Mouse (Mus musculus) kidney, embryonic 14.5 days (tissue): ENCODE results near the gene Rpp30. TPM values are rescaled to one million over a fixed set of nuclear protein-coding genes. Genes with fewer than 3 reads are reported as not detected.

Source experiments
- ATAC-seq: fragments of 200-750 bp; cut with Nextera tagmentation; 2 replicates; pipeline ENCODE4 v1.8.0; 2017; ENCODE audit warnings: moderate number of reproducible peaks, mild to moderate bottlenecking, moderate TSS enrichment, moderate library complexity; ENCODE audit not compliant: low FRiP score, low TSS enrichment
- H3K27ac ChIP-seq: fragments of 300-500 bp; sonication (generic); 2 replicates; pipeline ENCODE4 v1.5.1; 2014; ENCODE audit warnings: low read depth, mild to moderate bottlenecking, low read length, moderate library complexity, mixed read lengths
- H3K27me3 ChIP-seq: fragments of 300-500 bp; sonication (generic); 2 replicates; pipeline ENCODE4 v1.6.1; 2014; ENCODE audit warnings: mild to moderate bottlenecking, low read length; ENCODE audit not compliant: control insufficient read depth, insufficient read depth
- H3K36me3 ChIP-seq: fragments of 300-500 bp; sonication (generic); 2 replicates; pipeline ENCODE4 v1.6.1; 2014; ENCODE audit warnings: low read length, mixed read lengths; ENCODE audit not compliant: control insufficient read depth, insufficient read depth
- H3K4me1 ChIP-seq: fragments of 300-500 bp; sonication (generic); 2 replicates; pipeline ENCODE4 v1.6.1; 2014; ENCODE audit warnings: low read length, mixed read lengths; ENCODE audit not compliant: control insufficient read depth, insufficient read depth
- H3K4me2 ChIP-seq: fragments of 300-500 bp; sonication (generic); replicated peaks from 2 replicates; pipeline ENCODE4 v1.6.1; 2014; ENCODE audit warnings: low read depth, mild to moderate bottlenecking, low read length
- H3K4me3 ChIP-seq: fragments of 300-500 bp; sonication (generic); 2 replicates; pipeline ENCODE4 v1.5.1; 2014; ENCODE audit warnings: mild to moderate bottlenecking, low read length
- H3K9ac ChIP-seq: fragments of 300-500 bp; sonication (generic); 2 replicates; pipeline ENCODE4 v1.6.1; 2014; ENCODE audit warnings: low read depth, mild to moderate bottlenecking, low read length, moderate library complexity
- H3K9me3 ChIP-seq: fragments of 300-500 bp; sonication (generic); 2 replicates; pipeline ENCODE4 v1.6.1; 2016; ENCODE audit warnings: low read length; ENCODE audit not compliant: control insufficient read depth
- WGBS: fragments of 180-500 bp; shearing (Covaris S2); extraction: QIAGEN DNeasy Blood & Tissue Kit; methylation state at CpG from one replicate; pipeline ENCODE4 v1.1.7; 2014; 5-methylcytosine and 5-hydroxymethylcytosine counted together
- polyA plus RNA-seq: library from polyadenylated mRNA; unstranded; fragments of >200 nt; fragmentation: Nextera tagmentation; extraction: Ambion mirVana; gene quantifications from 2 replicates; pipeline ENCODE4 v1.2.1, GENCODE M21; 2014

The Rpp30 gene
- 89.3 and 104 TPM in 2 replicates for polyA plus RNA-seq

- Histone ChIP-seq H3K4me1 (peaks cover 3% of the 10 kb centered on the region; the same call in 1 of the 2 replicates), H3K4me3 (peak within 1 kb of the TSS; percentile 90), H3K9me3 (no peaks in the 10 kb centered on the region), H3K36me3 (peaks cover 10% of the 10 kb centered on the region; the same call in 1 of the 2 replicates), H3K4me2 (peak within 1 kb of the TSS; percentile 77), H3K9ac (peak within 1 kb of the TSS; percentile 81), H3K27me3 (0 out of 2 replicates have a peak, but pooled peaks cover 3% of the 10 kb centered on the region), H3K27ac (peak within 1 kb of the TSS; percentile 61; the same call in 1 of the 2 replicates)
- peak; percentile 95 for ATAC-seq
- 2% methylated on average over 34 of the region's 34 CpGs for WGBS
These were observed at the start of gene Rpp30 for GRCm38 (mm10) chr19:36083262-36084225. Rpp30 (plus strand) TSS chr19:36083716.

GRCm38 (mm10) chr19:36046046-36046445 lies 37.5 kb upstream of the Rpp30 start:
- no peaks in the 10 kb centered on the region for H3K4me1 ChIP-seq
- H3K4me3 ChIP-seq: no peak overlapping the region
- H3K9ac ChIP-seq: no peak overlapping the region
- H3K4me2 ChIP-seq: no peak overlapping the region
- no peaks in the 10 kb centered on the region for H3K9me3 ChIP-seq
- ATAC-seq: no peak
- no peaks in the 10 kb centered on the region for H3K27me3 ChIP-seq
- no peak overlapping the region for H3K27ac ChIP-seq
- H3K36me3 ChIP-seq: no peaks in the 10 kb centered on the region
- WGBS: 80% methylated on average over 7 of the region's 7 CpGs

DNA sequence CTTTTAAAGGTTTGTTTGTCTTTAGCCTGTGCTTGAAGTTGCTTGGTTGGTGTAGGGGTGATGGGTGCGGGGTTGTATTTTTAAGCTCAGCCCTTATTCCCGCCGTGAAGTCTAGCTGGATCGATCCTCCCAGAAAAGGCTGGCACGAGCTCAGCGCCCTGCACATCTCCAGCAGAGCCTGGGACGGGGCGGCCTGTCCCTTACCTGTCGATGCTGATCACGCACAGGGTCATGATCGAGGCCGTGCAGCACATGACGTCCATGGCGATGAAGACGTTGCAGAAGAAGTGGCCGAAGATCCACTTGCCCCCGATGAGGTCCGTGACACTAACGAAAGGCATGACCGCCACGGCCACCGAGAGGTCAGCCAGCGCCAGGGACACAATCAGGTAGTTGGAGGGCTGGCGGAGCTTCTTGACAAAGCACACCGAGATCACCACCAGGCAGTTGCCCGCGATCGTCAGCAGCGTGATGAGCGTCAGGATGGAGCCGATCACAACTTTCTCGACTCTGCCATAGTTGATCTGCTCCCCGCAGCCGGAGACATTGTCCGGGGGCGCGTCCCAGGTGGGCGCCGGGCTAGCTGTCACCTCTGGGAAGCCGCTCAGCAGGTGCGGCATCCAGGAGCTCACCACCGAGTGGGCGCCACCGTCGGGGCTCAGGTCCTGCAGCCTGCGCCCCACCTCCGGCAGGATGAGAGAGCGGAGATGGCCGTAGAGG lies 26.9 kb upstream of the Rpp30 start:
- Histone ChIP-seq H3K27me3 (peaks cover 34% of the 10 kb centered on the region), H3K9me3 (no peaks in the 10 kb centered on the region), H3K4me2 (peak overlapping the region; percentile 89), H3K36me3 (no peaks in the 10 kb centered on the region), H3K27ac (no peak overlapping the region), H3K9ac (peak overlapping the region; percentile 55), H3K4me3 (peak overlapping the region; percentile 52), H3K4me1 (no peaks in the 10 kb centered on the region)
- ATAC-seq: peak; percentile 81
- 9% methylated on average over 43 of the region's 49 CpGs for WGBS

GRCm38 (mm10) chr19:36057231-36057811 lies 26.2 kb upstream of the Rpp30 start, which contains the start of gene Htr7:
Htr7 (minus strand) TSS chr19:36057507.
- peak; percentile 95 for ATAC-seq
- Histone ChIP-seq H3K27ac (no peak within 1 kb of the TSS), H3K9me3 (no peaks in the 10 kb centered on the region), H3K36me3 (no peaks in the 10 kb centered on the region), H3K4me1 (no peaks in the 10 kb centered on the region), H3K4me2 (peak within 1 kb of the TSS; percentile 89), H3K4me3 (peak within 1 kb of the TSS; percentile 52), H3K9ac (peak within 1 kb of the TSS; percentile 55), H3K27me3 (peaks cover 34% of the 10 kb centered on the region)
- WGBS: under 1% methylated on average over 78 of the region's 86 CpGs

DNA sequence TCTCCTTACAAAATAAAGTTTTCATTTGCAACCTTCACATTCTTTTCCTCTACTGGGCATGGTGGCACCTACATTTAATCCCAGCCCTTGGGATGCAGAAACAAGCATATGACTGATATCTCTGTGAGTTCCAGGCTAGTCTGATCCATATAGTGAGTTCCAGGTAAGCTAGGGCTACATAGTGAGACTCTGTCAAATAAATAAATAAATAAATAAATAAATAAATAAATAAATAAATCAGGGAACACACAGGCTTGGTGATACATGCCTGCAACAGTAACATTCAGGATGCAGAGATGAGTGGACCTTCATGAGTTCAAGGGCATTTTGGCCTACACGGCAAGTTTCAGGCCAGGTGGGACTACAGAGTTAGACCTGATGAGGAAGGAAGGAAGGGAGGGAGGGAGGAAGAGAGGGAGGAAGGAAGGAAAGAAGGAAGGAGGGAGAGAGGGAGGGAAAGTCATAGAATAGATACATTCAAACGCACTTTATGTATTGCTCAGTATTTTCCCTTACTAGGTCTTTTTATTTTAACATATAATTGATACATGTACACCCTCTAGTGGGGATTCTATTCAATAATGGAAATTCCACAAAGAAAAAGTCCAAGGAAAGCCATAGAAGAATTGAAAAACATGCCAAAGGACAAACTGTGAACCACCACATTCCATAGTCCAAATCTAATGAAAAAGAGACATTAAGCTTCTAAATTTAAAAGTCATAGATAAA lies 20.6 kb upstream of the Rpp30 start:
- Histone ChIP-seq H3K4me2 (no peak overlapping the region), H3K27ac (no peak overlapping the region), H3K36me3 (no peaks in the 10 kb centered on the region), H3K4me3 (no peak overlapping the region), H3K9ac (no peak overlapping the region), H3K9me3 (no peaks in the 10 kb centered on the region), H3K4me1 (no peaks in the 10 kb centered on the region), H3K27me3 (peaks cover 4% of the 10 kb centered on the region)
- ATAC-seq: no peak
- WGBS: 79% methylated on average over 2 of the region's 2 CpGs

DNA sequence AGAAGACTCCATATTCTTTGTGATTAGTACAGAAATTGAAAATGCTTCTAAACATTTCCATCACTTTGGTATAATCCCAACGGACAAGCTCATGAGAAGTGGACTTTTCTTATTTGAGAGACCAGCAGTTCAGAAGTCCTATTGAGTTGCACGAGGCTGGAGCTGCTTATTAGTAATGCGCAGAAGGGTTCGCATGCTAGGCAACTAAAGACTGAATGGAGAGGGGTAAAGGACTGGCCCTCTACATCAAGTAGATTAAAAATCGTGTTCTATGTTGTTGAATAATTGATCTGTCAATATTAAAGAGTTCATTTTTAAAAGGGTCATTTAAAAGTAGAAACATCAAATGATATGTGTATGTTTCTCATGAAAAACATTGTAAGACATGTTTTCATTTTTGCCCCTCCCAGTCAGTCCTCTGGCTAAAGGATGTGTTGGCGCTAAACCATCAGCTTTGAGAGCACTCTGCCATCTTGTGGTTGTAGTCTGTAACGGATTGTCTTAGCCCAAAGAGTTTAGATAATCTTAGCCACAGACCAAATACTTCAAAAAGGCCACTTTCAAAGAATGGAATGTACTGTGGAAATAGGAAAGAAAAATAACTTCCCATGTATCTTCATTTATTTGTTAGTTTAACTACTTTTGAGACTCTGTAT lies 782 bp upstream of the Rpp30 start:
- Histone ChIP-seq H3K36me3 (peaks cover 2% of the 10 kb centered on the region; the same call in 1 of the 2 replicates), H3K9ac (peak overlapping the region; percentile 50; the same call in 1 of the 2 replicates), H3K27ac (peak overlapping the region; percentile 61; the same call in 1 of the 2 replicates), H3K4me2 (peak overlapping the region; percentile 77), H3K27me3 (0 out of 2 replicates have a peak, but pooled peaks cover 3% of the 10 kb centered on the region), H3K4me1 (peaks cover 3% of the 10 kb centered on the region; the same call in 1 of the 2 replicates), H3K9me3 (no peaks in the 10 kb centered on the region), H3K4me3 (peak overlapping the region; percentile 90)
- peak; percentile 77; the same call in 1 of the 2 replicates for ATAC-seq
- 52% methylated on average over 7 of the region's 7 CpGs for WGBS

DNA sequence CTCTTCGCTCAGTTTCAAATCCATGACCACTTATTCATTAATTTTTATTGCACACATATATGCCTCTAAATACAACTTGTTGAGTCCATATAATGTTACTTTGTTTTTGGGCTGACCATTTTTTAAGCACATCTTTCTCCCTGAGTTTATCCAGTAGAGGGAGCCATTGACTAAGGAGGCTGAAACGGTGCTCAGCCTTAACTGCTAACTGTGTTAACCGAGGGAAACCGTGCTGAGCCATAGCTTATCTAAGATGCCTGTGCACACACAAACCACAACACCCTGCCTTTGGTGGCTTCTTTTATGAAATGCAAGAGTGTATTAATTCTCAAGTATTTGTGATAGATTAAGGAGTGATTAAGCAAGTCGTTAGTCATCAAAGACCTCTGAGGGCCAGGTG lies 7.3 kb downstream of the Rpp30 start:
- H3K9me3 ChIP-seq: no peaks in the 10 kb centered on the region
- 54% methylated on average over 5 of the region's 5 CpGs for WGBS
- H3K9ac ChIP-seq: no peak overlapping the region
- peaks cover 62% of the 10 kb centered on the region for H3K36me3 ChIP-seq
- H3K27ac ChIP-seq: no peak overlapping the region
- no peak overlapping the region for H3K4me2 ChIP-seq
- no peak for ATAC-seq
- H3K27me3 ChIP-seq: no peaks in the 10 kb centered on the region
- H3K4me1 ChIP-seq: no peaks in the 10 kb centered on the region
- H3K4me3 ChIP-seq: no peak overlapping the region

- Histone ChIP-seq H3K36me3 (peaks cover 71% of the 10 kb centered on the region), H3K4me2 (no peak overlapping the region), H3K4me3 (no peak overlapping the region), H3K9me3 (no peaks in the 10 kb centered on the region), H3K27me3 (no peaks in the 10 kb centered on the region), H3K27ac (no peak overlapping the region), H3K4me1 (no peaks in the 10 kb centered on the region), H3K9ac (no peak overlapping the region)
- WGBS: 91% methylated on average over 3 of the region's 3 CpGs
- ATAC-seq: no peak
These were observed 13.7 kb downstream of the Rpp30 start for GRCm38 (mm10) chr19:36097194-36097593.
